Mouse (Mus musculus) heart, embryonic 12.5 days (tissue): Measurements from ENCODE around the gene Rab35. TPM values are rescaled to one million over a fixed set of nuclear protein-coding genes. Genes with fewer than 3 reads are reported as not detected.

Source experiments
- microRNA-seq: library from miRNA; unstranded; fragments of <30 nt; microRNA quantifications from one replicate; pipeline ENCODE4, GENCODE M21; 2017
- polyA plus RNA-seq: library from polyadenylated mRNA; unstranded; fragments of >200 nt; fragmentation: Nextera tagmentation; extraction: Ambion mirVana; gene quantifications from 2 replicates; pipeline ENCODE4 v1.2.1, GENCODE M21; 2016

Rab35 gene
- polyA plus RNA-seq, 1 experiment from 2014 or later = 20.1 TPM

Small RNA genes lying within 50 kb of the gene (microRNA-seq; reads per million reads assigned to microRNA genes)
- not detected for gene Mir7030

Other genes with a start within 250 kb of the Rab35 start
- 6.7 and 6.8 TPM in 2 replicates for gene Msi1, start 202.3 kb upstream of the Rab35 start, polyA plus RNA-seq
- gene Pla2g1b, start 165.6 kb upstream of the Rab35 start, polyA plus RNA-seq = 0.72 and 1.3 TPM in 2 replicates
- 14.7 and 18.0 TPM in 2 replicates for gene Sirt4, start 147.2 kb upstream of the Rab35 start, polyA plus RNA-seq
- 41.1 and 41.7 TPM in 2 replicates for gene Pxn, start 125.2 kb upstream of the Rab35 start, polyA plus RNA-seq
- gene Rplp0, start 72.4 kb upstream of the Rab35 start, polyA plus RNA-seq = 949 and 971 TPM in 2 replicates
- gene Gcn1l1, start 66.7 kb upstream of the Rab35 start, polyA plus RNA-seq = 43.1 and 47.0 TPM in 2 replicates
- gene Bicdl1, start 99.7 kb downstream of the Rab35 start, polyA plus RNA-seq = 5.5 and 7.9 TPM in 2 replicates
- gene Cit, start 213.4 kb downstream of the Rab35 start, polyA plus RNA-seq = 28.5 and 29.3 TPM in 2 replicates